Mouse (Mus musculus) heart, adult 2 months (tissue): ENCODE results near the gene Luzp1.

Experiments used
- CTCF ChIP-seq: fragments of 200-600 bp; IDR thresholded peaks from 2 replicates; pipeline ENCODE4 v1.8.1; 2022; ENCODE audit warnings: antibody characterized with exemption, mild to moderate bottlenecking, moderate library complexity
- POLR2A ChIP-seq: fragments of 200-500 bp; IDR thresholded peaks from 2 replicates; pipeline ENCODE4 v1.6.1; 2011; ENCODE audit warnings: mild to moderate bottlenecking, low read depth, low read length, control low read depth; ENCODE audit not compliant: insufficient read depth

DNA sequence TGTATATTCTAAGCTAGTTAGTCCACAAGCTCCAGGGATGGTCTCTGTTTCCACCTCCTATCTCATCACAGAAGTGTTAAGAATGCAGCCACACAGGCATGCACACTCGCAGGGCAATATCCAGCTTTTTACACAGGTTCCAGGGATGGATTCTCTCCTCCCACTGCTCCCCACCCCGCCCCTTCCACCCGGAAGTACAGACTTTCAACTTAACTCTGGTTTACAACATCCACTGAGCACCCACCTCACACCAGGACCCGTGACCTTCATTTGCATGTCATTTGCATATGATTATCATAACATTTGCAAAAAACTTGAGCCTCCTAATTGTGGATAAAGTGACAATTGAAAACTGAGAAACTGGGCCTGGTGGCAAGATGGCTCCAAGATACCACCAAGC lies 25.0 kb upstream of the Luzp1 start:
- no peak for TF ChIP-seq CTCF
- TF ChIP-seq POLR2A = no peak
